Mouse (Mus musculus): ENCODE results near the gene Ube2v1.

GRCm38 (mm10) chr2:167577186-167577785, 54.6 kb downstream of the Ube2v1 start:
- TF ChIP-seq EP300 (IDR thresholded peaks at IDR 0.05; ENCODE audit: low read depth) (no peak), CTCF (IDR thresholded peaks at IDR 0.05; ENCODE audit: low read depth) (no peak)
